Mouse (Mus musculus) naive thymus-derived CD4-positive, alpha-beta T cell, adult 5 months (primary cell): ENCODE measurements around the gene Wnt6. TPM values are rescaled to one million over a fixed set of nuclear protein-coding genes. Genes with fewer than 3 reads are reported as not detected.

ENCODE experiments used
- polyA plus RNA-seq: library from polyadenylated mRNA; unstranded; fragments of 100-300 nt; shearing (Covaris generic); gene quantifications from one replicate; pipeline ENCODE4 v1.2.1, GENCODE M21; 2017

Wnt6 gene
- polyA plus RNA-seq = not detected

DNA sequence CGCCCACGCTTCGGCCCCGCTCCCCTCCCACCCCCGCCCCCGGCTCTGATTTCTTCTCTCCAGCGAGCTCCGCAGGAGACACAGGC, at the start of gene Wnt6:
TSS of gene Wnt6 (plus strand) at position 48 of the 86 bp plus-strand sequence.

DNA sequence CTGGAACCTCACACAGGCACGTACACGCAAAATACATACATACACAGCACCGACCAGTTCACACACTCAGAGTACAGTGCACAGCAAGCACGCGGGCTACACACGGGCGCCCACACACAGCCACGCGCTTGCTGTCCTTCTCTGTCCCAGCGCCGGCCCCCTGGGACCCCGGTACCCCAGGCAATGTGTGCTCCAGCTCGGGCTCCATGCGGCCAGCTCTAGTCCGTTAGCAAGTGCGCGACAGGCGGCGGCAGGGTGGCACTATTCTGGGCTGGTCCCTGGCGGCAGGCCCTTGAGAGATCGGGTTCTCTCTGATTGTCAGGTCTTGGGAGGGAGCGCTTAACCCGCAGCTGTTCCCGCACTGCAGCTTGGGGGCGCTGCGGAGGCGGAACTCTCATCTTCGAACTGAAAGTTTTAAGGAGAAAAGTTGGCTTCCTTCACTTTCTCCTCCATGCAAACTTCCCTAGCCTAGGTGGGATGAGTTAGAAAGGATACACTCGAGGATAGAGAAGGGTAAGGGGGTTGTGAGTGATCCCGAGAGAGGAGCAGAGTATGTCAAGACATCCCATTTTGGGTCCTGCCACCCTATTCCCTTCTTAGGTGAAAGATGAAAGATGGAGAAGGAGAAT, 22.9 kb upstream of the Wnt6 start, which contains the start of gene Prkag3:
TSS of gene Prkag3 (minus strand) at position 579 of the 629 bp plus-strand sequence.

DNA sequence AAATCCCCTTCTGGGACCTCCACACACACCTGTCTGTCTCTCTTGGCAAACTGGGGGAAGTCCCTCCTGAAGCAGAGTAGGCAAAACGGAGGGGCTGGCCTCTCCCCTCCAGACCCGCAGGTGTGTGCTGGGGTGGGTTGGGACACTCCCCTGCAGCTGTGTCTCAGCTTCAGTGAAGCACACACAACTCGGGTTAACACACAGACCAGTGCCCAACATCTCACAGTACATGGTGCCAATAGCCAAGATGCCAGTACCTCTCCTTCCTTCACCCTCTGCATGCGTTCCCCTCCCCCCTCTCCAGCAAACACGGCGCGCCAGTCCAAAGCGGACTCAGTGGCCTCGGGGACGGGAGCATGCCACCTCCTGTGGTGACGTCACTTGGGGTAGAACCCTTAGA, 19.6 kb downstream of the Wnt6 start, which contains the start of gene Wnt10a:
TSS of gene Wnt10a (plus strand) at position 268 of the 400 bp plus-strand sequence.

Other genes starting within 250 kb of the Wnt6 start
- gene Plcd4, start 229.0 kb upstream of the Wnt6 start, polyA plus RNA-seq = 0.85 TPM
- gene Usp37, start 227.6 kb upstream of the Wnt6 start, polyA plus RNA-seq = 18.6 TPM
- 22.7 TPM for gene Zfp142, start 183.6 kb upstream of the Wnt6 start, polyA plus RNA-seq
- gene Bcs1l, start 183.6 kb upstream of the Wnt6 start, polyA plus RNA-seq = 6.6 TPM
- gene Rnf25, start 170.5 kb upstream of the Wnt6 start, polyA plus RNA-seq = 18.6 TPM
- gene Stk36, start 170.4 kb upstream of the Wnt6 start, polyA plus RNA-seq = not detected
- 48.8 TPM for gene Ttll4, start 110.1 kb upstream of the Wnt6 start, polyA plus RNA-seq
- not detected for gene Cyp27a1, start 58.3 kb upstream of the Wnt6 start, polyA plus RNA-seq
- not detected for gene Prkag3, start 22.7 kb upstream of the Wnt6 start, polyA plus RNA-seq
- not detected for gene Wnt10a, start 19.6 kb downstream of the Wnt6 start, polyA plus RNA-seq
- not detected for gene Cdk5r2, start 83.0 kb downstream of the Wnt6 start, polyA plus RNA-seq
- gene Fev, start 113.5 kb downstream of the Wnt6 start, polyA plus RNA-seq = not detected
- not detected for gene Cryba2, start 121.3 kb downstream of the Wnt6 start, polyA plus RNA-seq
- not detected for gene Cfap65, start 163.7 kb downstream of the Wnt6 start, polyA plus RNA-seq
- gene Ihh, start 179.8 kb downstream of the Wnt6 start, polyA plus RNA-seq = not detected